Mouse (Mus musculus): ENCODE data around the gene Mgat1. TPM values are rescaled to one million over a fixed set of nuclear protein-coding genes. Genes with fewer than 3 reads are reported as not detected.

The Mgat1 gene
- total RNA-seq, 2 experiments from 2014 or later = 40.9 to 61.9 TPM

Other genes with a start within 250 kb of the Mgat1 start
- 26.0 and 37.5 TPM in 2 replicates for gene 9930111J21Rik2, start 192.9 kb upstream of the Mgat1 start, total RNA-seq (2015)
- 25.2 and 29.4 TPM in 2 replicates for gene 9930111J21Rik2, start 192.9 kb upstream of the Mgat1 start, total RNA-seq (2017)
- gene Tgtp2, start 180.0 kb upstream of the Mgat1 start, total RNA-seq (2015) = 16.8 and 24.5 TPM in 2 replicates
- gene Tgtp2, start 180.0 kb upstream of the Mgat1 start, total RNA-seq (2017) = 56.3 and 82.0 TPM in 2 replicates
- gene Ifi47, start 167.6 kb upstream of the Mgat1 start, total RNA-seq (2015) = 129 and 147 TPM in 2 replicates
- 54.3 and 57.2 TPM in 2 replicates for gene Ifi47, start 167.6 kb upstream of the Mgat1 start, total RNA-seq (2017)
- gene Olfr1396, start 129.3 kb upstream of the Mgat1 start, total RNA-seq (2015) = not detected in 2 replicates
- not detected in 2 replicates for gene Olfr1396, start 129.3 kb upstream of the Mgat1 start, total RNA-seq (2017)
- gene Olfr1395, start 101.9 kb upstream of the Mgat1 start, total RNA-seq (2015) = not detected in 2 replicates
- gene Olfr1395, start 101.9 kb upstream of the Mgat1 start, total RNA-seq (2017) = not detected in 2 replicates
- gene Olfr1394, start 89.8 kb upstream of the Mgat1 start, total RNA-seq (2015) = not detected in 2 replicates
- gene Olfr1394, start 89.8 kb upstream of the Mgat1 start, total RNA-seq (2017) = not detected in 2 replicates
- 3.8 and 7.1 TPM in 2 replicates for gene Btnl9, start 57.0 kb upstream of the Mgat1 start, total RNA-seq (2015)
- gene Btnl9, start 57.0 kb upstream of the Mgat1 start, total RNA-seq (2017) = 7.5 and 13.9 TPM in 2 replicates
- 59.9 and 71.0 TPM in 2 replicates for gene Zfp62, start 40.9 kb upstream of the Mgat1 start, total RNA-seq (2015)
- gene Zfp62, start 40.9 kb upstream of the Mgat1 start, total RNA-seq (2017) = 78.4 and 133 TPM in 2 replicates
- 0.05 TPM in 2 replicates for gene Olfr1393, start 34.1 kb downstream of the Mgat1 start, total RNA-seq (2015)
- not detected in 2 replicates for gene Olfr1393, start 34.1 kb downstream of the Mgat1 start, total RNA-seq (2017)
- not detected in 2 replicates for gene Olfr1392, start 41.1 kb downstream of the Mgat1 start, total RNA-seq (2015)
- not detected in 2 replicates for gene Olfr1392, start 41.1 kb downstream of the Mgat1 start, total RNA-seq (2017)
- gene Olfr10, start 60.5 kb downstream of the Mgat1 start, total RNA-seq (2015) = not detected in 2 replicates
- not detected in 2 replicates for gene Olfr10, start 60.5 kb downstream of the Mgat1 start, total RNA-seq (2017)
- not detected in 2 replicates for gene Olfr1391, start 78.6 kb downstream of the Mgat1 start, total RNA-seq (2015)
- not detected in 2 replicates for gene Olfr1391, start 78.6 kb downstream of the Mgat1 start, total RNA-seq (2017)
- gene Olfr1390, start 91.0 kb downstream of the Mgat1 start, total RNA-seq (2015) = not detected in 2 replicates
- gene Olfr1390, start 91.0 kb downstream of the Mgat1 start, total RNA-seq (2017) = not detected in 2 replicates
- gene Olfr1389, start 178.9 kb downstream of the Mgat1 start, total RNA-seq (2015) = not detected in 2 replicates
- not detected in 2 replicates for gene Olfr1389, start 178.9 kb downstream of the Mgat1 start, total RNA-seq (2017)
- 0.05 TPM in 1 of 2 replicates, not detected in the other for gene Olfr1388, start 192.4 kb downstream of the Mgat1 start, total RNA-seq (2015)
- gene Olfr1388, start 192.4 kb downstream of the Mgat1 start, total RNA-seq (2017) = 0.07 and 0.17 TPM in 2 replicates
- gene Olfr1387, start 211.2 kb downstream of the Mgat1 start, total RNA-seq (2015) = not detected in 2 replicates
- gene Olfr1387, start 211.2 kb downstream of the Mgat1 start, total RNA-seq (2017) = not detected in 2 replicates
- gene Olfr1386, start 220.9 kb downstream of the Mgat1 start, total RNA-seq (2015) = not detected in 2 replicates
- gene Olfr1386, start 220.9 kb downstream of the Mgat1 start, total RNA-seq (2017) = not detected in 2 replicates
- 0.10 TPM in 1 of 2 replicates, not detected in the other for gene Olfr1385, start 244.9 kb downstream of the Mgat1 start, total RNA-seq (2015)
- 0.17 TPM in 1 of 2 replicates, not detected in the other for gene Olfr1385, start 244.9 kb downstream of the Mgat1 start, total RNA-seq (2017)